Mouse (Mus musculus): ENCODE measurements around the gene Camkv.

- TF ChIP-seq CTCF (IDR thresholded peaks at IDR 0.05; ENCODE audit: low read depth, low read length): no peak
- TF ChIP-seq POLR2A (IDR thresholded peaks at IDR 0.05; ENCODE audit: insufficient read depth, low read length): no peak
These were observed 48.7 kb downstream of the Camkv start for GRCm38 (mm10) chr9:107984052-107984753.

All from ES-Bruce4 (cell line).